Mouse (Mus musculus): ENCODE data around the gene Cops9. TPM values are rescaled to one million over a fixed set of nuclear protein-coding genes. Genes with fewer than 3 reads are reported as not detected.

Gene Cops9
- polyA plus RNA-seq, 1 experiment: 280 TPM

- 68% methylated on average over 4 of the region's 4 CpGs for WGBS
- Histone ChIP-seq H3K4me1 (ENCODE audit: control insufficient read depth, insufficient read depth, low read length) (peaks cover 3% of the 10 kb centered on the region; the same call in 1 of the 2 replicates), H3K27me3 (replicated peaks; ENCODE audit: control insufficient read depth, insufficient read depth, low read length) (no peaks in the 10 kb centered on the region), H3K27ac (ENCODE audit: insufficient read depth, low read depth, low read length) (no peak overlapping the region), H3K36me3 (ENCODE audit: control insufficient read depth, insufficient read depth, low read length) (no peaks in the 10 kb centered on the region), H3K4me3 (ENCODE audit: insufficient read depth, low read depth, low read length) (no peak overlapping the region)
- TF ChIP-seq CTCF (conservative IDR thresholded peaks at IDR 0.05; ENCODE audit: insufficient read depth, insufficient read length, low read depth, low read length): no peak
- TF ChIP-seq POLR2A (IDR thresholded peaks at IDR 0.05; ENCODE audit: low read depth, low read length): no peak
- DNase-seq: no peak
These were observed 5.2 kb upstream of the Cops9 start for GRCm38 (mm10) chr1:92647026-92647425.

- H3K4me1 ChIP-seq (ENCODE audit: control insufficient read depth, insufficient read depth, low read length): peaks cover 4% of the 10 kb centered on the region; the same call in 1 of the 2 replicates
- no peak for TF ChIP-seq POLR2A (IDR thresholded peaks at IDR 0.05; ENCODE audit: low read depth, low read length)
- no peak for TF ChIP-seq CTCF (conservative IDR thresholded peaks at IDR 0.05; ENCODE audit: insufficient read depth, insufficient read length, low read depth, low read length)
- WGBS: 66% methylated on average over 7 of the region's 7 CpGs
- no peaks in the 10 kb centered on the region for H3K36me3 ChIP-seq (ENCODE audit: control insufficient read depth, insufficient read depth, low read length)
- DNase-seq: no peak
- H3K4me3 ChIP-seq (ENCODE audit: insufficient read depth, low read depth, low read length): no peak overlapping the region
- H3K27ac ChIP-seq (ENCODE audit: insufficient read depth, low read depth, low read length): no peak overlapping the region
- H3K27me3 ChIP-seq (replicated peaks; ENCODE audit: control insufficient read depth, insufficient read depth, low read length): no peaks in the 10 kb centered on the region
These were observed 4.8 kb upstream of the Cops9 start for GRCm38 (mm10) chr1:92646601-92647000.

GRCm38 (mm10) chr1:92646111-92646510 lies 4.3 kb upstream of the Cops9 start:
- Histone ChIP-seq H3K4me3 (ENCODE audit: insufficient read depth, low read depth, low read length) (no peak overlapping the region), H3K4me1 (ENCODE audit: control insufficient read depth, insufficient read depth, low read length) (peaks cover 4% of the 10 kb centered on the region; the same call in 1 of the 2 replicates), H3K27me3 (replicated peaks; ENCODE audit: control insufficient read depth, insufficient read depth, low read length) (no peaks in the 10 kb centered on the region), H3K36me3 (ENCODE audit: control insufficient read depth, insufficient read depth, low read length) (no peaks in the 10 kb centered on the region), H3K27ac (ENCODE audit: insufficient read depth, low read depth, low read length) (no peak overlapping the region)
- DNase-seq: no peak
- WGBS: 60% methylated on average over 2 of the region's 2 CpGs
- TF ChIP-seq POLR2A (IDR thresholded peaks at IDR 0.05; ENCODE audit: low read depth, low read length) (no peak), CTCF (conservative IDR thresholded peaks at IDR 0.05; ENCODE audit: insufficient read depth, insufficient read length, low read depth, low read length) (no peak)

DNA sequence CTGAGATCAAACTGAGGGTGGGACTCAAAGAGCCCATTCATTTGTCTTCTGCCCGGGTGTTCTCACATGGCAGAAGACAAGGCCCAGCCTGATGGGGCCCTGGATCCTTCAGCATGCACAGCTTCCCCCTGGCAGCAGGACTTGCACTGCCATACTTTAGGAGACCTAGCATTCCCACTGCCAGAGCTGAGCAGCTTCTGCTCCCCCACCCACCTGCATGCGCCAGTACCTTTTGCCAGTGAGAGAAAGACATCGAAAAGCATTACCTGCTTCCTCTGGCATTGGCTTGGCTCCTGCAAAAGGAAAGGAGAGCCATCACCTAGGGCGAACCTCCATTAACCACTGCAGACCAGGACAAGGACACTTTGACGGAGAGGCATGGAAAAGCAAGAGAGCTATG lies 3.1 kb upstream of the Cops9 start:
- peaks cover 9% of the 10 kb centered on the region; the same call in 1 of the 2 replicates for H3K4me1 ChIP-seq (ENCODE audit: control insufficient read depth, insufficient read depth, low read length)
- TF ChIP-seq CTCF (conservative IDR thresholded peaks at IDR 0.05; ENCODE audit: insufficient read depth, insufficient read length, low read depth, low read length): no peak
- no peak for TF ChIP-seq POLR2A (IDR thresholded peaks at IDR 0.05; ENCODE audit: low read depth, low read length)
- no peaks in the 10 kb centered on the region for H3K27me3 ChIP-seq (replicated peaks; ENCODE audit: control insufficient read depth, insufficient read depth, low read length)
- no peak for DNase-seq
- 88% methylated on average over 5 of the region's 5 CpGs for WGBS
- H3K27ac ChIP-seq (ENCODE audit: insufficient read depth, low read depth, low read length): no peak overlapping the region
- no peaks in the 10 kb centered on the region for H3K36me3 ChIP-seq (ENCODE audit: control insufficient read depth, insufficient read depth, low read length)
- H3K4me3 ChIP-seq (ENCODE audit: insufficient read depth, low read depth, low read length): no peak overlapping the region

DNA sequence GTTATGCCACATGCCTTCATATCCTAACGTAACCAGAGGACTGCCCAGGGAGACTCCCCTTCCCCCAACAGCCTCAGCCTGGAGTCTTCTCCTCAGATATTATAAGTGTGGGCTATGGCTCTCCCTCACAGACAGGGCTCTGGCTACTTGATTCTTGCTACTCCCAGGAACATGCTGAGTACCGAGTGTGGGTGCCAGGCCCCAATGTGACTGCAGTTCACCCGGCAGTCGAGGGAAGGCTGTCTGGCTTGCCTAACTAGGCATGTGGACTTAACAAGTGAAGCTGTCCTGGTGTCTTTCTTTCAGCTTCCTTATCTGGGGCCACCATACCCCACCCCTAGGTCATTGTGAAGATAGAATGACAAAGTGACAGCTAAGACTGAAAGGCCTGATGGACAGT lies 1.9 kb upstream of the Cops9 start:
- no peaks in the 10 kb centered on the region for H3K36me3 ChIP-seq (ENCODE audit: control insufficient read depth, insufficient read depth, low read length)
- TF ChIP-seq POLR2A (IDR thresholded peaks at IDR 0.05; ENCODE audit: low read depth, low read length) (no peak), CTCF (conservative IDR thresholded peaks at IDR 0.05; ENCODE audit: insufficient read depth, insufficient read length, low read depth, low read length) (no peak)
- no peak overlapping the region for H3K27ac ChIP-seq (ENCODE audit: insufficient read depth, low read depth, low read length)
- DNase-seq: no peak
- no peaks in the 10 kb centered on the region for H3K27me3 ChIP-seq (replicated peaks; ENCODE audit: control insufficient read depth, insufficient read depth, low read length)
- no peak overlapping the region for H3K4me3 ChIP-seq (ENCODE audit: insufficient read depth, low read depth, low read length)
- 86% methylated on average over 4 of the region's 4 CpGs for WGBS
- H3K4me1 ChIP-seq (ENCODE audit: control insufficient read depth, insufficient read depth, low read length): peaks cover 9% of the 10 kb centered on the region; the same call in 1 of the 2 replicates

DNA sequence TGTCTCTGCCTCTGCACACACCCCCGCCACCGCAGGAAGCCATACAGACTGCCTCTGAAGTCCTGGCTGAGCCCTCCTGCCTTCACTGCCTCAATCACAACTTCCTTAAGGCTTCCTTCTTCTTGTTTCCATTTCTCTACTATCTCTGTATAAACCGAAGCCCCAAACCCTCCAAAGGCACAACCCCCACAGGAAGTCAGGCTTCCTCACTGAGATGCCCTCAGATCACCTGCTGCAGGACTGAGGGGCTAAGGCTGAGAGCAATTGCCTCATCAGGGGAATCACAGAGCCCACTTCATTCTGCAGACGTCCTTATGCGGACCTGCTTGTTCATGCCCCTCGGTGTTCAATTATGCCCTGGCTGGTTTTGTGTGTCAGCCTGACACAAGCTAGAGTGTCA lies 1.4 kb downstream of the Cops9 start:
- 79% methylated on average over 6 of the region's 6 CpGs for WGBS
- no peak for TF ChIP-seq CTCF (conservative IDR thresholded peaks at IDR 0.05; ENCODE audit: insufficient read depth, insufficient read length, low read depth, low read length)
- no peak for TF ChIP-seq POLR2A (IDR thresholded peaks at IDR 0.05; ENCODE audit: low read depth, low read length)
- DNase-seq: no peak
- no peak overlapping the region for H3K4me3 ChIP-seq (ENCODE audit: insufficient read depth, low read depth, low read length)
- H3K27me3 ChIP-seq (replicated peaks; ENCODE audit: control insufficient read depth, insufficient read depth, low read length): no peaks in the 10 kb centered on the region
- peaks cover 9% of the 10 kb centered on the region; the same call in 1 of the 2 replicates for H3K4me1 ChIP-seq (ENCODE audit: control insufficient read depth, insufficient read depth, low read length)
- no peaks in the 10 kb centered on the region for H3K36me3 ChIP-seq (ENCODE audit: control insufficient read depth, insufficient read depth, low read length)
- no peak overlapping the region for H3K27ac ChIP-seq (ENCODE audit: insufficient read depth, low read depth, low read length)

- Histone ChIP-seq H3K4me1 (ENCODE audit: control insufficient read depth, insufficient read depth, low read length) (peaks cover 9% of the 10 kb centered on the region; the same call in 1 of the 2 replicates), H3K27ac (ENCODE audit: insufficient read depth, low read depth, low read length) (no peak overlapping the region), H3K4me3 (ENCODE audit: insufficient read depth, low read depth, low read length) (no peak overlapping the region), H3K27me3 (replicated peaks; ENCODE audit: control insufficient read depth, insufficient read depth, low read length) (no peaks in the 10 kb centered on the region), H3K36me3 (ENCODE audit: control insufficient read depth, insufficient read depth, low read length) (no peaks in the 10 kb centered on the region)
- no peak for DNase-seq
- 90% methylated on average over 4 of the region's 4 CpGs for WGBS
- TF ChIP-seq CTCF (conservative IDR thresholded peaks at IDR 0.05; ENCODE audit: insufficient read depth, insufficient read length, low read depth, low read length) (no peak), POLR2A (IDR thresholded peaks at IDR 0.05; ENCODE audit: low read depth, low read length) (no peak)
These were observed 3.0 kb downstream of the Cops9 start for GRCm38 (mm10) chr1:92638736-92639135.

Measured in kidney, adult 2 months (tissue).